Mouse (Mus musculus) CH12.LX (cell line): ENCODE measurements around the gene Znfx1. TPM values are rescaled to one million over a fixed set of nuclear protein-coding genes. Genes with fewer than 3 reads are reported as not detected.

ENCODE experiments used
- DNase-seq: peaks from one replicate; pipeline ENCODE4 v3.0.0-alpha.2; 2013; ENCODE audit errors: extremely low read depth
- H3K27ac ChIP-seq: 2 replicates; pipeline ENCODE4 v1.5.1; 2012; ENCODE audit warnings: low read depth, mild to moderate bottlenecking, control low read depth, moderate library complexity; ENCODE audit not compliant: insufficient read depth
- H3K27me3 ChIP-seq: replicated peaks from 2 replicates; pipeline ENCODE3; 2012; ENCODE audit warnings: inconsistent platforms
- H3K36me3 ChIP-seq, 2 experiments: replicated peaks in 1 of 2; 2 replicates each; pipeline versions ENCODE3 to v1.6.1; 2012; ENCODE audit warnings: inconsistent platforms in 1 of 2, low read length in 1 of 2, mild to moderate bottlenecking in 1 of 2, mixed read lengths in 1 of 2, moderate library complexity in 1 of 2; ENCODE audit not compliant: control insufficient read depth in 1 of 2, insufficient read depth in 1 of 2
- H3K4me1 ChIP-seq, 2 experiments: 2 replicates each; pipeline ENCODE4 v1.6.1; 2012; ENCODE audit warnings: inconsistent platforms in 1 of 2, moderate library complexity in 1 of 2; ENCODE audit not compliant: insufficient read depth in 2 of 2, control insufficient read depth in 1 of 2
- H3K4me2 ChIP-seq: 2 replicates; pipeline ENCODE4 v1.6.1; 2012; ENCODE audit warnings: low read depth, mild to moderate bottlenecking, control low read depth; ENCODE audit not compliant: poor library complexity, insufficient read depth, severe bottlenecking
- H3K4me3 ChIP-seq, 3 experiments: fragments of 150-350 bp in 1 of 3; sonication (generic) in 1 of 3; replicated peaks in 1 of 3; 2 replicates each; pipeline versions ENCODE3 to v1.5.1; 2011 to 2012; ENCODE audit warnings: low read depth in 2 of 3, low read length in 2 of 3, mild to moderate bottlenecking in 2 of 3, moderate library complexity in 2 of 3, control low read depth in 1 of 3, improper control_type of control experiment in 1 of 3, inconsistent platforms in 1 of 3, mixed read lengths in 1 of 3; ENCODE audit not compliant: poor library complexity in 1 of 3
- H3K79me2 ChIP-seq: replicated peaks from 2 replicates; pipeline ENCODE4 v1.6.1; 2012; ENCODE audit warnings: mild to moderate bottlenecking, moderate library complexity; ENCODE audit not compliant: control insufficient read depth, poor library complexity, insufficient read depth, severe bottlenecking; ENCODE audit errors: extremely low read depth
- H3K9ac ChIP-seq: 2 replicates; pipeline ENCODE4 v1.6.1; 2012; ENCODE audit warnings: low read depth, mild to moderate bottlenecking, control low read depth, moderate library complexity; ENCODE audit not compliant: insufficient read depth
- H3K9me3 ChIP-seq: replicated peaks from 2 replicates; pipeline ENCODE3; 2012; ENCODE audit warnings: low read length, inconsistent platforms, mixed read lengths
- BHLHE40 ChIP-seq: IDR thresholded peaks from 2 replicates; pipeline ENCODE4 v1.6.1; 2011; ENCODE audit warnings: mild to moderate bottlenecking, low read depth, low read length, improper control_type of control experiment
- ELF1 ChIP-seq: IDR thresholded peaks from 2 replicates; pipeline ENCODE4 v1.6.1; 2014; ENCODE audit warnings: low read depth, mild to moderate bottlenecking, inconsistent platforms, low read length, improper control_type of control experiment
- EP300 ChIP-seq: IDR thresholded peaks from 2 replicates; pipeline ENCODE4 v1.6.1; 2011; ENCODE audit warnings: low read length, improper control_type of control experiment
- IRF4 ChIP-seq: IDR thresholded peaks from 2 replicates; pipeline ENCODE4 v1.6.1; 2014; ENCODE audit warnings: low read depth, mild to moderate bottlenecking, inconsistent platforms, low read length, improper control_type of control experiment
- MAZ ChIP-seq: IDR thresholded peaks from 2 replicates; pipeline ENCODE4 v1.6.1; 2012; ENCODE audit warnings: low read depth, mild to moderate bottlenecking, inconsistent platforms, low read length, improper control_type of control experiment, moderate library complexity
- MEF2A ChIP-seq: IDR thresholded peaks from 2 replicates; pipeline ENCODE4 v1.6.1; 2014; ENCODE audit warnings: low read depth, mild to moderate bottlenecking, inconsistent platforms, low read length, improper control_type of control experiment, borderline replicate concordance
- MXI1 ChIP-seq: IDR thresholded peaks from 2 replicates; pipeline ENCODE4 v1.6.1; 2011; ENCODE audit warnings: mild to moderate bottlenecking, low read depth, low read length, improper control_type of control experiment
- MYC ChIP-seq: IDR thresholded peaks from 2 replicates; pipeline ENCODE4 v1.6.1; 2011; ENCODE audit warnings: low read depth, mild to moderate bottlenecking, improper control_type of control experiment, low read length
- NELFE ChIP-seq: IDR thresholded peaks from 2 replicates; pipeline ENCODE4 v1.6.1; 2011; ENCODE audit warnings: low read depth, low read length, improper control_type of control experiment
- SIN3A ChIP-seq: IDR thresholded peaks from 2 replicates; pipeline ENCODE4 v1.6.1; 2012; ENCODE audit warnings: low read length, improper control_type of control experiment, inconsistent platforms
- TCF12 ChIP-seq: IDR thresholded peaks from 2 replicates; pipeline ENCODE4 v1.6.1; 2014; ENCODE audit warnings: low read depth, mild to moderate bottlenecking, inconsistent platforms, low read length, improper control_type of control experiment
- UBTF ChIP-seq: IDR thresholded peaks from 2 replicates; pipeline ENCODE4 v1.6.1; 2012; ENCODE audit warnings: low read depth, mild to moderate bottlenecking, inconsistent platforms, low read length, improper control_type of control experiment, moderate library complexity
- ZC3H11A ChIP-seq: IDR thresholded peaks from 2 replicates; pipeline ENCODE4 v1.6.1; 2012; ENCODE audit warnings: low read depth, mild to moderate bottlenecking, inconsistent platforms, low read length, improper control_type of control experiment
- ZNF384 ChIP-seq: IDR thresholded peaks from 2 replicates; pipeline ENCODE4 v1.6.1; 2012; ENCODE audit warnings: low read depth, low read length, improper control_type of control experiment, inconsistent platforms
- dilution Hi-C: fragments of 300-500 bp; cut with MboI; formaldehyde crosslinking; loops from 2 replicates; pipeline ENCODE4 v1.14.3; 2020; ENCODE audit warnings: low sequenced_read_pairs; ENCODE audit not compliant: extremely low pct_unique_long_range_greater_than_20kb, extremely low pct_ligation_motif_present
- in situ Hi-C: fragments of 300-500 bp; cut with MboI; formaldehyde crosslinking; loops from 3 replicates; pipeline ENCODE4 v1.14.3; 2019; ENCODE audit warnings: low sequenced_read_pairs, low pct_ligation_motif_present, low pct_unique_long_range_greater_than_20kb, mixed read lengths
- polyA plus RNA-seq: library from polyadenylated mRNA; unstranded; fragments of >175 nt; gene quantifications from 2 replicates; pipeline ENCODE4 v1.2.1, GENCODE M21; 2012; ENCODE audit warnings: low read depth; ENCODE audit not compliant: insufficient read length
- total RNA-seq, 2 experiments: library from RNA; depleted of rRNA; stranded (reverse); fragments of 300-350 nt in 1 of 2; fragments of >200 nt in 1 of 2; gene quantifications; 2 replicates each; pipeline ENCODE4 v1.2.3; 2012 to 2014

The Znfx1 gene
- total and polyA plus RNA-seq, 3 experiments = 5.1 to 9.0 (median 8.1) TPM

- peak; percentile 93 for DNase-seq
- Histone ChIP-seq H3K79me2 (peaks cover 29% of the 10 kb centered on the region), H3K27me3 (no peaks in the 10 kb centered on the region), H3K9ac (peak overlapping the region; percentile 82), H3K4me2 (no peak overlapping the region), H3K27ac (peak overlapping the region; percentile 51), H3K36me3 (peaks cover 23 to 40% of the 10 kb centered on the region in 2 experiments), H3K4me1 (peaks cover 2 to 45% of the 10 kb centered on the region in 2 experiments; a peak in 2 of 4 replicates), H3K4me3 (peak overlapping the region; percentile 82 to 91 (median 86)), H3K9me3 (no peaks in the 10 kb centered on the region)
- dilution Hi-C loops (no loop called here), in situ Hi-C loops (loop anchor here (10.0 kb wide), 2 partner anchors 362 to 422 kb away; partner anchors contain the start of gene Slc9a8)
- TF ChIP-seq ELF1 (no peak), UBTF (no peak; the same call in 1 of the 2 replicates), IRF4 (peak; percentile 80), MYC (no peak), EP300 (no peak), MAZ (0 out of 2 replicates have a peak, but pooled peaks have one; percentile 29), ZC3H11A (no peak), MEF2A (no peak; the same call in 1 of the 2 replicates), MXI1 (peak; percentile 71; the same call in 1 of the 2 replicates), NELFE (0 out of 2 replicates have a peak, but pooled peaks have one; percentile 47), TCF12 (peak; percentile 52; the same call in 1 of the 2 replicates)
These were observed 311 bp downstream of the Znfx1 start for GRCm38 (mm10) chr2:167062497-167062911.

- peak overlapping the region; percentile 82 to 91 (median 86) for H3K4me3 ChIP-seq
- peaks cover 28 to 49% of the 10 kb centered on the region in 2 experiments for H3K36me3 ChIP-seq
- no peaks in the 10 kb centered on the region for H3K27me3 ChIP-seq
- in situ Hi-C loops (loop anchor here (10.0 kb wide), 2 partner anchors 363 to 423 kb away; partner anchors contain the start of gene Slc9a8), dilution Hi-C loops (no loop called here)
- TF ChIP-seq BHLHE40 (no peak), ZNF384 (no peak), SIN3A (0 out of 2 replicates have a peak, but pooled peaks have one; percentile 1), UBTF (0 out of 2 replicates have a peak, but pooled peaks have one; percentile 43), MEF2A (peak; percentile 6; the same call in 1 of the 2 replicates)
- H3K79me2 ChIP-seq = peaks cover 29% of the 10 kb centered on the region
- no peaks in the 10 kb centered on the region for H3K9me3 ChIP-seq
- peaks cover 2 to 36% of the 10 kb centered on the region in 2 experiments; a peak in 2 of 4 replicates for H3K4me1 ChIP-seq
- peak overlapping the region; percentile 66 for H3K9ac ChIP-seq
- DNase-seq = no peak
- peak overlapping the region; percentile 1; the same call in 1 of the 2 replicates for H3K27ac ChIP-seq
- H3K4me2 ChIP-seq = peak overlapping the region; percentile 97
These were observed 1.3 kb downstream of the Znfx1 start for GRCm38 (mm10) chr2:167061381-167062034.
